Mouse (Mus musculus) embryonic fibroblast, embryonic 13.5 days (primary cell): ENCODE measurements around the gene Alg14. TPM values are rescaled to one million over a fixed set of nuclear protein-coding genes. Genes with fewer than 3 reads are reported as not detected.

Source experiments
- H3K27ac ChIP-seq: 2 replicates; pipeline ENCODE4 v1.5.1; 2012; ENCODE audit warnings: low read length, control low read depth, inconsistent platforms; ENCODE audit not compliant: insufficient read depth
- H3K4me1 ChIP-seq: 2 replicates; pipeline ENCODE4 v1.6.1; 2011; ENCODE audit warnings: low read length; ENCODE audit not compliant: control insufficient read depth, insufficient read depth
- H3K4me3 ChIP-seq: 2 replicates; pipeline ENCODE4 v1.5.1; 2011; ENCODE audit warnings: mild to moderate bottlenecking, control low read depth, low read length; ENCODE audit not compliant: insufficient read depth
- CTCF ChIP-seq: IDR thresholded peaks from 2 replicates; pipeline ENCODE4 v1.5.1; 2011; ENCODE audit warnings: mild to moderate bottlenecking, control low read depth, low read length, moderate library complexity, borderline replicate concordance; ENCODE audit not compliant: insufficient read depth
- POLR2A ChIP-seq: IDR thresholded peaks from 2 replicates; pipeline ENCODE4 v1.6.1; 2011; ENCODE audit warnings: low read depth, mild to moderate bottlenecking, control low read depth, low read length, moderate library complexity
- polyA plus RNA-seq: library from polyadenylated mRNA; stranded (reverse); fragments of >200 nt; gene quantifications from 2 replicates; pipeline ENCODE4 v1.2.4, GENCODE M21; 2011; ENCODE audit warnings: low read depth; ENCODE audit not compliant: missing spikeins, insufficient read length

Gene Alg14
- polyA plus RNA-seq, 1 experiment, result 49.0 TPM

DNA sequence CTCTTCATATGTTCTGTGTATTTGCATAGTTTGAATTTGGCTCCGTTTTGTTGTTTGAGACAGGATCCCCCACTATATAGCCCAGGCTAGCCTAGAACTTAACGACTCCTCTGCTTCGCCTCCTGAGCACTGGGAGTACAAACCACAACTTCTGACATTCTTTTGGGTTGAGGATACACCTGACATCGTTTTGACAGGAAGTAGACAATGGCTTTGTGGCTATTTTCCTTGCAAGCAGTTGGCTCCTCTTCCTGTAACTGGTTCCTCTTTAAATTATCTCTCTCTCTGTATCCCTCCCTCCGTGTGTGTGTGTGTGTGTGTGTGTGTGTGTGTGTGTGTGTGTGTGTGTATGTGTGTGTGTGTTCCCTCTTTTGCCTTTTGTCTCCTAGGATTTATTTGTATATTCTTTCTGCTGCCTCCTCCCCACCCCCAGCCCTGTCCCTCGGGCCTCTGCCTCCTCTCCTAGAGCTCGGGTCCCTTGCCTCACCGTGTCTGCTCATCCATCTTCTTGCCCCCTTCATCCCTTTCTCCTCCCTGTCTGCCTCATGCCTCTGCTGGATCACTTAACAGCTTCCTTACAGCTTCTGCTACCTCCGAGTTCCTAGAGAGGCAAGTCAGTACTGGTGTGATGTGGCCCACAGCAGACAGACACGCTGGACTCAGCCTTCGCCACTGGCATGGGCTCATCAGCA lies 53.5 kb downstream of the Alg14 start:
- no peak overlapping the region for H3K4me3 ChIP-seq
- H3K27ac ChIP-seq, result peak overlapping the region; percentile 74
- H3K4me1 ChIP-seq, result peaks cover 16% of the 10 kb centered on the region; the same call in 1 of the 2 replicates
- TF ChIP-seq CTCF (no peak), POLR2A (no peak)

DNA sequence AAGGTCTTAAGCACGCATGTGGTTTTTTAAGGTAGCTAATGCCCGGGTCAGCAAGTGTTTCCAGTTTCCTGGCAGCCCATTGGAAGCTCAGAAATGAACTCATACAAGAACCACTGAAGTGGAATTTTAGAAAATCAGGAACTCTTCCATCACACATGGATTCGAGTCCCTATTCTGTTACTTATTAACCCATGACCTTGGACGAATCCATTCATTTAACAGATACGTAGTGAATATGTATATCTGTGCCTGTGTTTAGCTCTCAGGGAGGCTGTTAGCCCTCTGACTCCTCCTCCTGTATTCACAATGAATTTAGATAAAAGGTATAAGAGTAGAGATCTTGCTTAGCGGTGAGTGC lies 54.0 kb downstream of the Alg14 start:
- peaks cover 13% of the 10 kb centered on the region; the same call in 1 of the 2 replicates for H3K4me1 ChIP-seq
- no peak for TF ChIP-seq CTCF
- no peak for TF ChIP-seq POLR2A
- no peak overlapping the region for H3K27ac ChIP-seq
- H3K4me3 ChIP-seq, result no peak overlapping the region

DNA sequence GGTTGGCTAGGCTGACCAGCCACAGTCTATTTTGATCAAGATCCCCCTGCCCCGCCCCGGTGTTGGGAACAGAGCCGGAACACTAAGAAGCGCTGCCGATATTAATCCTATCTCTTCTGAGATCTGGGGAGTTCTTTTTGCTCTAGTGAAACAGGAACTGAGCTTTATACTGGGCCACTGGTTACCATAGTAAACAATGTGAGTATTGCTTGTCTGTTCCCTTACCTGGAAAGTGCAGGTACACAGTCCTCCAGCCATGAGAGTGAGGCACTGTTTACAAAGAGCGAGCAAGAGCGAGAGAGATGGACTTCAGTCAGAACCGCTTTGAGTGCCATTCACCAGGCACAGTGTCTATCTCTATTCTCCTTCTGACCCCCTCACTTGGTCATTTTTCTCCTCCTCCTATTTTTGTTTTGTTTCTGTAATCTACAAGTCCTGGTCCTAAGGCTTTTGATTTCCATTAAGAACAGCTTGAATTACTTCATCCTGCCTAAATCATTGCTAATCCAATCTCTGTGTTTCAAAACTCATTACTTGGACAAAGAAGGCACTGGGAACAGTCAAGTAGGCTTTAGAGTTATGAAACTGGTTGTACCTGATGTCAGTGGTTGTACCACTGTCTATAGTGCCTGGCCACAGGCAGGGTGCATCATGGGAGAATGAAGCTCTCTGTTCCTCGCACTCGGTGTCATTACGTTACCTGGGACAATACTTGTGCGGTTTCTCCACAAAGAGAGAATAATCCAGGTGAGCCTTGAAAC lies 55.1 kb downstream of the Alg14 start:
- H3K4me3 ChIP-seq, result no peak overlapping the region
- TF ChIP-seq CTCF (no peak), POLR2A (no peak)
- H3K4me1 ChIP-seq, result peaks cover 13% of the 10 kb centered on the region; the same call in 1 of the 2 replicates
- no peak overlapping the region for H3K27ac ChIP-seq

DNA sequence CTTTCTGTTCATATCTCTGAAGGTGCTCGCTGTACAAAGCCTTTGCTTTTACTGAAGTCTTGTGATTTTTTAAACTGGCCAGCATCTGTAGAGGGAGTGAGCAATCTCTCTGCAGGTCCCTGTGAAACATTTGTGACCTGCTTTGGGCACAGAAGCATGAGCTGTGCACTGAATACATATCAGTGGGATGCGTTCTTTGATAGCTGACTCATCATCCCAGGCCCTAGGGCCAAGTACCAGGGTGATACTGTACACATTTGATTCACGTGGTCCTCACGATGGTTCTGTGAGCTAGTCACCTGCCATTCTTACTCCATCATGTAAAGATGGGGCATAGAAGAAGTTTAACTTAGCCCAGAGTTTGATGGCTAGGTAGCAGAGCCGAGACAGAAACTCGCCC lies 57.2 kb downstream of the Alg14 start:
- peaks cover 13% of the 10 kb centered on the region; the same call in 1 of the 2 replicates for H3K4me1 ChIP-seq
- no peak overlapping the region for H3K4me3 ChIP-seq
- TF ChIP-seq POLR2A (no peak), CTCF (no peak)
- H3K27ac ChIP-seq, result peak overlapping the region; percentile 82; the same call in 1 of the 2 replicates

DNA sequence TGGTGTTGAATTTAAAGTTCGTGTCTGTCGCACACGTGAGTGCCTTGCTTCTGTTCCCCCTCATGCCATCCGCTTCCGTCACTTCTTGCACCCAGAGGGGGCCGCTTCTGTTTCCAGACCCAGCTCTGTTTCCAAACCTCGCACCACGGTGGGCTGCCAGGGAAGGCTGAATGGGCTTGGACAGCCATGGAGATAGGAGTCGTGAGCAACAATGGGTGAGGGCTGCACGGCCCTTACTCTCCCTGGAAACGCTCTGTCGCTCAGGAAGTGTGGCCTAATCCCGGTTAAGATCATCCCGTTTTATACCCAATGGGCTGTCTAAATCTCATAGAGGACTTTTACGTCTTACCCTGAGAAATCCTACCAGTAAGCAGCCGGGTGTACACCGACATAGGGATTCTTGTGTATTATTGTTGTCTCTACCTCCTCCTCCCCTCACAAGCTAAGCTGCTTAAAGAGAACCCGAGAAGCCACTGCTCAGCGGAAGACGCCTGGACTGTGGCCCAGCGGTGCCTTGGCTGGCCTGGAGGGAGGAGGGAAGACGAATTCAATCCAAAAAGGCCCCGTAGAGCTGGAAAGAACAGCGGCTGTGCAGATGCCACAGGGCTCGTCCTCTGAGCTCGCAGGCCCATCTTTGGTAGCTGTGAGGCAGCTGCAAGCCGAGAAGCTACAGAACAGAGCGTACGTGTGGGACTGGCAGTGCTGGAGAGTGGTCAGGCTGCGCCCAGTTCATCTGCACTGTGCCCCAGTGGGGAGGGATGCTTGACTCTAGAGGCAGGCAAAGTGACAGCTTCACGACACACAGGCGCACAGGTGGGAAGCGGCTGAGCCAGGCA lies 58.0 kb downstream of the Alg14 start:
- no peak for TF ChIP-seq POLR2A
- TF ChIP-seq CTCF, result no peak
- H3K27ac ChIP-seq, result no peak overlapping the region
- peaks cover 12% of the 10 kb centered on the region; the same call in 1 of the 2 replicates for H3K4me1 ChIP-seq
- no peak overlapping the region for H3K4me3 ChIP-seq

DNA sequence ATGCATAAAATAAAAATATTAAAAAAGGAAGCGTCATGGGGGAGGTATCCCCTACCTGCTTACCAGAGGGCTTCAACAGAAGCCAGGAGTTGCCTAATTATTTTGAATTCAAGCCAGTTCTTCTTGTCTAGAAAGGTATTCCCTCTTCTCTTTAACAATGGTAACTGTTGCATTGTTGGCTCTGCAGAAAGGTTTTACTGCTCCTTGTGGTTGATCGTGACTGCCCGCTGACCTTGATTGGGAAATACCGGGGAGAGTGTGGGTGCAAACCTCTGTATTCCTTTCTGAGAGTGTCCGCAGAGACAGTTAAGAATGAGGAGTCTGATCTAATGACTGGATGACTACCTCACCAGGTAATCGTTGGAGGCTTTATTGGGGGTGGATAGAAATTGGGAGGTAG lies 59.7 kb downstream of the Alg14 start:
- no peak for TF ChIP-seq CTCF
- no peak for TF ChIP-seq POLR2A
- peaks cover 8% of the 10 kb centered on the region; the same call in 1 of the 2 replicates for H3K4me1 ChIP-seq
- H3K4me3 ChIP-seq, result no peak overlapping the region
- H3K27ac ChIP-seq, result no peak overlapping the region

DNA sequence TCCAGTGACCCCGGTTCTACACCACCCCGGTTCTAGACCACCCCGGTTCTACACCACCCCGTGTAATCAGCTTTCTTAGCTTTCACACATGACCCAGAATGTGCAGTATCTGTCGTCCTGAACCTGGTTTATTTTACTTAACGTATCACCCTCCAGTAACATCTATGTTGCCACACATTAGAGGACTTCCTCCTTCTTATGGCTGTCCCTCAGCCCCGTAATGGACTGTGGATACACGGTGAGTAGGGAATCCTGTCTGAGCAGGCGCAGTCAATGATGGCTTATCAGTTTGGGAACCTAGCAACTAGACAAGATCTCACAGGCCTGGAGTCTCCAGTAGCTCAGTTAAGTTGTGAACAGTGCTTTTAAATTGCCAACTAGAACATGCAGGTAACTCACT lies 62.7 kb downstream of the Alg14 start:
- no peak for TF ChIP-seq POLR2A
- TF ChIP-seq CTCF, result no peak
- H3K4me3 ChIP-seq, result no peak overlapping the region
- no peaks in the 10 kb centered on the region for H3K4me1 ChIP-seq
- H3K27ac ChIP-seq, result no peak overlapping the region

DNA sequence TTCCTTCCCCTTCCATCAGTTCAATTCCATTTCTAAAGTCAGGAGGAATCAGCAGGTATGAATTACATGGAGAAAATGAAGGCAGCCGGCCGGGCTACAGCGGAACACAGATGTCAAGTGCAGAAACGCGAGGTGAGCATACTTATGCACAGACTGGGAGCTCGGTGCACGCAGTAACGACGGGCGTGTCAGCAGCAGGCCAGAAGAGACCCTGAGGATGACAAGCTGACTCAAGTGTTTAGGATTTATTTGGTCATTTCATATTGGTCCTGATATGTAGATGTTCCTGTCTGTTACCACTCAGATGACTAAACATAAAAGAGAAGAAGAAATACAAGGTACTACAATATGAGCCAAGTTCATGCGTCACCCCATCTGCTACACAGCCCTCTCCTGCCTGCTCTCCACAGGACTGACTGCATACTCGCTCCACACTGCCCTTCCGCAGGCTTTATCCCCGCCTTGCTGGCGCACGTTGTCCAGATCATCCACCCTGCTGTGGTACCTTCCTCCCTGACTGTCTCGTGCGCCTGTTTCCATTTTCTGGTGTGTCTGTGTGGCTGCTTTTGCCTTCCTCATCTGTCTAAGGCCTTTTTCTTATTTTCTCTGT lies 63.4 kb downstream of the Alg14 start:
- no peak overlapping the region for H3K27ac ChIP-seq
- H3K4me3 ChIP-seq, result no peak overlapping the region
- no peaks in the 10 kb centered on the region for H3K4me1 ChIP-seq
- no peak for TF ChIP-seq CTCF
- no peak for TF ChIP-seq POLR2A

DNA sequence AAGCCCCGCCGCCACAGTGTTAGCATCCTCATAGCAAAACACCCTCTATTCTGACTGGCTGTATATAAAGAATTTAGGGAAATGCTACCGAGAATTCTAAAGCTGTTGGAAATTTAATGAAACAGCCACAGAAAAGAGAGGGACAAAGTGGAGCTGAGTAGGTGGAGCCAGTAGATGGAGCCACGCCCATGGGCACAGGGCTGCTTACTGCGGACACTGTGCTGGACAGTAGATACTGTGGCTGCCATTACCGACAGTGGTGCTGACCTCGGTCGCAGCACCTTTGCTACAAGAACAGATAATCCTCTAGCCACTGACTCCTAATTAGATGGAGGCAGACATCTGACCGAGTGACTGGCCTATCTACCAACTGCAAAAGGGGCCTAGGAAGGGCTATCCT lies 64.0 kb downstream of the Alg14 start:
- TF ChIP-seq POLR2A (no peak), CTCF (no peak)
- H3K4me3 ChIP-seq, result no peak overlapping the region
- no peak overlapping the region for H3K27ac ChIP-seq
- no peaks in the 10 kb centered on the region for H3K4me1 ChIP-seq
